Mouse (Mus musculus) embryonic facial prominence, embryonic 11.5 days (tissue): Measurements from ENCODE around the gene B230118H07Rik. TPM values are rescaled to one million over a fixed set of nuclear protein-coding genes. Genes with fewer than 3 reads are reported as not detected.

Experiments used
- ATAC-seq: fragments of 200-750 bp; cut with Nextera tagmentation; replicated peaks from 2 replicates; pipeline ENCODE4 v1.8.0; 2017; ENCODE audit warnings: low read depth; ENCODE audit not compliant: insufficient number of reproducible peaks, low FRiP score, low TSS enrichment
- DNase-seq: peaks from one replicate; pipeline ENCODE4 v3.0.0-alpha.2; 2015; ENCODE audit warnings: low spot score
- H3K27ac ChIP-seq: fragments of 300-500 bp; sonication (generic); replicated peaks from 2 replicates; pipeline ENCODE4 v1.5.1; 2014; ENCODE audit warnings: mild to moderate bottlenecking, low read depth, low read length, control low read depth
- H3K27me3 ChIP-seq: fragments of 300-500 bp; sonication (generic); 2 replicates; pipeline ENCODE4 v1.6.1; 2014; ENCODE audit warnings: mild to moderate bottlenecking, low read length, moderate library complexity, mixed read lengths; ENCODE audit not compliant: control insufficient read depth, insufficient read depth
- H3K36me3 ChIP-seq: fragments of 300-500 bp; sonication (generic); replicated peaks from 2 replicates; pipeline ENCODE4 v1.6.1; 2014; ENCODE audit warnings: low read depth, mild to moderate bottlenecking, low read length, moderate library complexity, mixed read lengths; ENCODE audit not compliant: control insufficient read depth, insufficient read depth
- H3K4me1 ChIP-seq: fragments of 300-500 bp; sonication (generic); 2 replicates; pipeline ENCODE4 v1.6.1; 2014; ENCODE audit warnings: low read length, mixed read lengths; ENCODE audit not compliant: control insufficient read depth, insufficient read depth
- H3K4me2 ChIP-seq: fragments of 300-500 bp; sonication (generic); 2 replicates; pipeline ENCODE4 v1.6.1; 2014; ENCODE audit warnings: low read depth, mild to moderate bottlenecking, control low read depth, low read length, moderate library complexity
- H3K4me3 ChIP-seq: fragments of 300-500 bp; sonication (generic); 2 replicates; pipeline ENCODE4 v1.5.1; 2014; ENCODE audit warnings: low read depth, low read length, control low read depth
- H3K9ac ChIP-seq: fragments of 300-500 bp; sonication (generic); replicated peaks from 2 replicates; pipeline ENCODE4 v1.6.1; 2014; ENCODE audit warnings: mild to moderate bottlenecking, control low read depth, low read length
- H3K9me3 ChIP-seq: fragments of 300-500 bp; sonication (generic); replicated peaks from 2 replicates; pipeline ENCODE4 v1.6.1; 2016; ENCODE audit warnings: mild to moderate bottlenecking, low read length, inconsistent platforms, mixed read lengths; ENCODE audit not compliant: control insufficient read depth
- WGBS: fragments of 180-500 bp; shearing (Covaris S2); extraction: QIAGEN DNeasy Blood & Tissue Kit; methylation state at CpG from one replicate; pipeline ENCODE4 v1.1.7; 2014; 5-methylcytosine and 5-hydroxymethylcytosine counted together
- polyA plus RNA-seq: library from polyadenylated mRNA; unstranded; fragments of >200 nt; fragmentation: Nextera tagmentation; extraction: Ambion mirVana; gene quantifications from 2 replicates; pipeline ENCODE4 v1.2.1, GENCODE M21; 2014

B230118H07Rik gene
- polyA plus RNA-seq, 1 experiment from 2014 or later: 63.7 TPM

DNA sequence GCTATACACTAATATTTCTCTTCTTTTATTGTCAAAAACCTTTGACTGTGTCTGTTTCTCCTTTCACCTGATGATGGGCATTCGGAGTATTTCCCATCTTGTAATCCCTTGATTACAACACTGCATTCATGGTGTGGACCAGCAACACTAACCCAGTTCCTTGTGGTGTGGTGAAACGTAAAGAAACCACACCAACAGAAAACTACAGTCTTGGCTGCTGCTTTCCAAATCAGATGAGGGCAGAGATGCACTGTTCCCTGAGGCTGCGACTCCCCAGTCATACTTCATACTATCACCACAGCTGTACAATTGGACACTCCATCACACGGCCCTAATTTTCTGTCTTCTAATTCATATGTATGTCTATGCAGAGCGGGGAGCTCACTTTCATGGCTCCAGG is 54.7 kb downstream of the B230118H07Rik start:
- DNase-seq (no peak), ATAC-seq (no peak)
- H3K9ac ChIP-seq: no peak overlapping the region
- H3K36me3 ChIP-seq: no peaks in the 10 kb centered on the region
- no peak overlapping the region for H3K4me2 ChIP-seq
- 88% methylated on average over 5 of the region's 5 CpGs for WGBS
- H3K9me3 ChIP-seq: no peaks in the 10 kb centered on the region
- H3K4me1 ChIP-seq: no peaks in the 10 kb centered on the region
- H3K27ac ChIP-seq: no peak overlapping the region
- H3K27me3 ChIP-seq: no peaks in the 10 kb centered on the region
- H3K4me3 ChIP-seq: no peak overlapping the region

DNA sequence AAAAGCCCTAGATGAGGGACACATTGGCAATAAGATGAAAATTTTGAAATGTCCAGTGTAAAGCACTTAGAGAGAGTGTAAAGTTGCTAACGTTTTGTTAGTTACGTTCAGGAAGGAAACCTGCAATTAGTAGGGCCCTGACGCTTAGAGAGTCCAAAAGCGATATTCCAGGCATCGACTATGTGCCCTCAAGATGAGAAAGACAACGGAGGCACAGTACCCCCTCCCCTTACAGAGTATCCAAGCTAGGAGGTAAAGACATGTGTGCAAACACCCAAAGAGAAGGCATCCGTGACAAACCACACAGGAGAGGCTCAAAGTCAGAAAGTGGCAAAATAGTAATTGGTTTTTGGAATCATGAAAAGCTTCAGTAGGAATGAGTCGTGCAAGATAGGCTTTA is 56.4 kb downstream of the B230118H07Rik start:
- 46% methylated on average over 8 of the region's 8 CpGs for WGBS
- DNase-seq (no peak), ATAC-seq (peak; percentile 16; the same call in 1 of the 2 replicates)
- Histone ChIP-seq H3K9ac (no peak overlapping the region), H3K27ac (no peak overlapping the region), H3K4me1 (no peaks in the 10 kb centered on the region), H3K36me3 (no peaks in the 10 kb centered on the region), H3K27me3 (no peaks in the 10 kb centered on the region), H3K4me3 (no peak overlapping the region), H3K4me2 (no peak overlapping the region), H3K9me3 (no peaks in the 10 kb centered on the region)

DNA sequence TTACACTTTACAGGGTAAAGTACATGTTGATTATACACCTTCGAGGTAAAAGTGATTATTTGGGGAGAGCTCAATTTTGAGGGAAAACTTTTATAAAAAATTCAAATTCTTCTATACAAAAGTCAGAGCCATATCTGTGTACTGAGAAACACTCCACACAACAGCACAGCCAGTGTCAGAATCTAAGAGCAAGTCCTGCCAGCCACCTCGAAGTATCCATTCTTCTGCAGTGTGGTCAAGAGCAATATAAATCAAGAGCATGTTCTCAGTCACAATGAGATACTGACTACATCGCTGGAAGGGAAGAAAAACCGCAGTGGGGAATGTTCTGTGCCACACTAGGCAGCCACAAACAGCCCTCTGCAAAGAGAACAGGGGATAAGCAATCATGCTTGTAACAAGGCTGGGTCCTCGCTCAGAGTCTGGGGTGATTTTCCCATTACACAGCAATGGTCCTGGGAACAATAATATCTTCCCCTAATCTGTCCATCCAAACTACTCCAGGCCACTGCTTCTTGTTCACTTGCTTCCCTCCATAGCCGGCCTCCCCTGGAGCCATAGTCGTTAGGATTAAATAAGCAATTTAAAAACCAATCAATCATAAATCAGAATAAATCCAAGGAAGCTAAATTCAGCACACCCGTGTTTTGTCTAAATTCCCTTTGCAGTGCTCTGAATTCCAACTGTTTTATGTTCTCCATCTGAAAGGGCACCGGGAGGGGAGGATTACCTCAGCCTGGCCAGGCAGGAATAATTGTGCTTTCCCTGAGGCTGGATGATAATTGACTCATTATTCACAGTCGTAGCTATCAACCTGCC is 57.1 kb downstream of the B230118H07Rik start:
- Histone ChIP-seq H3K4me3 (no peak overlapping the region), H3K4me2 (no peak overlapping the region), H3K9me3 (no peaks in the 10 kb centered on the region), H3K36me3 (no peaks in the 10 kb centered on the region), H3K4me1 (no peaks in the 10 kb centered on the region), H3K9ac (no peak overlapping the region), H3K27me3 (no peaks in the 10 kb centered on the region), H3K27ac (no peak overlapping the region)
- WGBS: 29% methylated on average over 10 of the region's 10 CpGs
- ATAC-seq: peak; percentile 60; the same call in 1 of the 2 replicates
- peak; percentile 59 for DNase-seq

DNA sequence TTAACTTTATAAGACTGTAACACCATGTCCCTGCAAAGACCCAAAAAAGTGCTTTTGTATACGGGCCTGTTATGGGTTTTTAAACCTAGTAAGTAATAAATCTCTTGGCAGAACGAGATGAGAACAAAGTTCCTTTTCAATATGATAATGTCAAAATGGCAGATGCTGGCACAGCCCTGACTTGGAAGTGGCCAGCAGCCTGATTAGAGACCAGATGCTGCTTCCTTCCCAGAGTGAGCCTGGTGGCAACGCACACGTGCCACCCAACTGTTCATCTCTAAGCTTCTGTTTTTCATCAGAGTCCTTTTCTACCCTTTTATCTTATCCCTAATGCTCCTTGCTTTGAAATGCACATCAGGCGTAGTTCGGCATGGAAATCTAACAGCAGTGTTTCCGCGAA is 58.0 kb downstream of the B230118H07Rik start:
- no peak for DNase-seq
- WGBS: 65% methylated on average over 8 of the region's 8 CpGs
- no peak overlapping the region for H3K27ac ChIP-seq

DNA sequence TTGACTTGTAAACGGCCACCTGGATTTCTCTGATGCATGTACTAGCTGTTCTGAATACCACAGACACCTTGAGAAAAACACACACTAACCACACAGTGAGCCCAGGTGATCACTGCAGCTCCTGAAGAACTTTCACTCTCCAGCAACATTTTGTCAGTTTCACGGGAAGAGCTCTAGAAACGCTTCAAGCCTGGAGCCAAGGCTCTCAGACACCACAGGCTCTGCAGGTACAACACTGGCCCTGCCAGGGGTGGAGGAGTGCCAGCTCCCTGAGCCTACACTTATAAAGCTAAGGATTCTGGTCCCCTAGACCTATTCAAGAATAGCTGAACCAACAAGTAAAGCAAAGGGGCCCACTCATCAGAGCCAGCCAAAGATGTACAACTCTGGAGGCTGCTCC is 67.9 kb downstream of the B230118H07Rik start:
- Histone ChIP-seq H3K4me3 (no peak overlapping the region), H3K27ac (no peak overlapping the region), H3K4me1 (no peaks in the 10 kb centered on the region), H3K9me3 (no peaks in the 10 kb centered on the region), H3K9ac (no peak overlapping the region), H3K27me3 (no peaks in the 10 kb centered on the region), H3K4me2 (no peak overlapping the region), H3K36me3 (no peaks in the 10 kb centered on the region)
- ATAC-seq (no peak), DNase-seq (no peak)
- 90% methylated on average over 3 of the region's 3 CpGs for WGBS

More for the DNA sequence above, 58.0 kb downstream of the B230118H07Rik start:
- no peak overlapping the region for H3K4me2 ChIP-seq
- H3K9me3 ChIP-seq: no peaks in the 10 kb centered on the region
- H3K9ac ChIP-seq: no peak overlapping the region
- H3K4me3 ChIP-seq: no peak overlapping the region
- H3K4me1 ChIP-seq: no peaks in the 10 kb centered on the region
- H3K36me3 ChIP-seq: no peaks in the 10 kb centered on the region
- no peaks in the 10 kb centered on the region for H3K27me3 ChIP-seq
- no peak for ATAC-seq

DNA sequence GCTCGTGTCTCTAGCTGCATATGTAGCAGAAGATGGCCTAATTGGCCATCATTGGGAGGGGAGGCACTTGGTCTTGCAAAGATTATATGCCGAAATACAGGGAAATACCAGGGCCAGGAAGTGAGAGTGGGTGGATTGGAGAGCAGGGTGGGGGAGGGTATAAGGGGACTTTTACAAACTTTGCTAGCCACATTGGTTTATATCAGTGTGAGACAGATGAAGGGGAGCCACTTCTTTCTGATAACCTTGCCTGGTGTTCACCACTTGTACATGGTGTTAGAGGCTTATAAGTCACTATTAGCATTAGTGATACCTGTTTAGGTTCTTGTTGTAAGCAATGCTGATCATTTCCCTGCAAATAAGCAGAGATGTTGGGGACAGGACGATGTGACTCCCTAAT is 68.4 kb downstream of the B230118H07Rik start:
- DNase-seq (no peak), ATAC-seq (no peak)
- Histone ChIP-seq H3K4me1 (no peaks in the 10 kb centered on the region), H3K9me3 (no peaks in the 10 kb centered on the region), H3K36me3 (no peaks in the 10 kb centered on the region), H3K27ac (no peak overlapping the region), H3K27me3 (no peaks in the 10 kb centered on the region), H3K4me3 (no peak overlapping the region), H3K4me2 (no peak overlapping the region), H3K9ac (no peak overlapping the region)
- 68% methylated on average over 3 of the region's 3 CpGs for WGBS

DNA sequence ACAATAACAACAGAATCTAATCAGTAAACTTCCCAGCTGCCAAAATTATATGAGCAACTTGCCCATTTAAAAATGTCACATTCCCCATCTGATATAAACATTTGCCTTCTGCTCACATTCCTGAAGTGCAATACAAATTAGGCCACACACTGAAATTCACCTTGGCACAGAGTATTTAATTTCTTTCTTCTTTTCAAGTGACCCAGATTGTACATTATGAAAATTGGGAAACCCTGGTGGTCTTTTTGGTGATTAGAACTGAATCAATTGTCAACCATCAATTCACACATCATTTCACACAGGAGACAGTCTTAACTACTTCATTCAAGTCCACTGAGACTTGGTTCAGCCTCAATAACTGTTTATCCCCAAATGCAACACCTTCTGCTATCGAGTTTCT is 68.9 kb downstream of the B230118H07Rik start:
- no peaks in the 10 kb centered on the region for H3K9me3 ChIP-seq
- no peaks in the 10 kb centered on the region for H3K4me1 ChIP-seq
- DNase-seq (no peak), ATAC-seq (no peak)
- H3K27me3 ChIP-seq: no peaks in the 10 kb centered on the region
- H3K36me3 ChIP-seq: no peaks in the 10 kb centered on the region
- no peak overlapping the region for H3K9ac ChIP-seq
- no peak overlapping the region for H3K4me2 ChIP-seq
- H3K27ac ChIP-seq: no peak overlapping the region
- H3K4me3 ChIP-seq: no peak overlapping the region
- 48% methylated on average over 1 of the region's 1 CpGs for WGBS

DNA sequence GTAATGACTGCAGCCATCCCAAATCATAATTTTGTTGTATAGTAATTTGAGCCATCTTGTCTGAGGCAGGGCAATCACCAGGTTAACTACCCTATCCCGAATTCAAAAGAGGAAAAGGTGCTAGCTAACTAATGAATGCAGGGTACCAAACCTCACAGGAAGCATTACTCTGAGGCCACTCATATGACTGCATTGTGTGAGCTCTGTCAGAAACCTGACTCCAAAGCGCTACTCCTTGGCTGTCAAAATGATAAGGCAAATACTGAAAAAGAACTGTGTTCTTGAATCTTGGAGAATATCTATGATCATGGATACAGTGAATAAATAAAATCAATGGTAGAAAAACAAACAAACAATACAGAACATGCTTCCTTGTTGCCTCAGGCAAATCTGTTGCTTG is 69.3 kb downstream of the B230118H07Rik start:
- Histone ChIP-seq H3K9me3 (no peaks in the 10 kb centered on the region), H3K27me3 (no peaks in the 10 kb centered on the region), H3K4me1 (no peaks in the 10 kb centered on the region), H3K4me2 (no peak overlapping the region), H3K36me3 (no peaks in the 10 kb centered on the region), H3K4me3 (no peak overlapping the region), H3K27ac (no peak overlapping the region), H3K9ac (no peak overlapping the region)
- DNase-seq (no peak), ATAC-seq (no peak)
- 72% methylated on average over 2 of the region's 2 CpGs for WGBS
